Mouse (Mus musculus): ENCODE results near the gene Pgk2. TPM values are rescaled to one million over a fixed set of nuclear protein-coding genes. Genes with fewer than 3 reads are reported as not detected.
"Not testable (repeated sequence)": the region's sequence is repeated elsewhere in the genome, so short reads cannot be mapped to it uniquely, and the experiment has no call there.

The Pgk2 gene
- not detected in 2 replicates for polyA plus RNA-seq (2012; rRNA removed)

DNA sequence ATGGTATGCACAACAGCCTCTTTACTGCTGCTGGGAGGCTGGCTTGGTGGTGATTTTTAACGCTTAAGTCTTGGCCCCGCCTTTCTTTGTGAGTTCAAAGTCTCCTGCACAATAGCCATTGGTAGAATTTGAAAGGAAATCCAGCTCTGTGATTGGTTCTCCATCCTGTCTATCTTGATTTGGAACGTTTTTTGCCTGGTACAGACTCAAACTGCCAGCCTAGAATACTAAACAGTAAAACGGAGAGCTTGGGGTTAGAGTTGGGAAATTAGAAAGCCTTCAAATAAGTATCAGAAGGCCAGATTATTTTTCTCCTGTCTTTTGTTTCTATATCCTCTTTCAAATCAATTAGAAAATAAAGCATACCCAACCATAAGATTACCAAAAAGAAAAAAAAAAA is at the start of gene Pgk2:
Gene Pgk2 (minus strand): TSS at position 101 of the 400 bp plus-strand sequence.
- Histone ChIP-seq H3K27ac (ENCODE audit: insufficient read depth, low read length) (no peak within 1 kb of the TSS), H3K4me3 (replicated peaks; ENCODE audit: insufficient read depth, low read depth, low read length) (no peak within 1 kb of the TSS), H3K4me1 (ENCODE audit: control insufficient read depth, insufficient read depth, low read length) (no peaks in the 10 kb centered on the region), H3K27me3 (ENCODE audit: control insufficient read depth, insufficient read depth, low read length) (no peaks in the 10 kb centered on the region)
- no peak for TF ChIP-seq CTCF (IDR thresholded peaks at IDR 0.05; ENCODE audit: borderline replicate concordance, insufficient read depth, low read depth, low read length)
- no peak for TF ChIP-seq POLR2A (IDR thresholded peaks at IDR 0.05; ENCODE audit: borderline replicate concordance, insufficient read depth, low read length)
- WGBS = 72% methylated on average over 4 of the region's 4 CpGs
- no peak for DNase-seq

DNA sequence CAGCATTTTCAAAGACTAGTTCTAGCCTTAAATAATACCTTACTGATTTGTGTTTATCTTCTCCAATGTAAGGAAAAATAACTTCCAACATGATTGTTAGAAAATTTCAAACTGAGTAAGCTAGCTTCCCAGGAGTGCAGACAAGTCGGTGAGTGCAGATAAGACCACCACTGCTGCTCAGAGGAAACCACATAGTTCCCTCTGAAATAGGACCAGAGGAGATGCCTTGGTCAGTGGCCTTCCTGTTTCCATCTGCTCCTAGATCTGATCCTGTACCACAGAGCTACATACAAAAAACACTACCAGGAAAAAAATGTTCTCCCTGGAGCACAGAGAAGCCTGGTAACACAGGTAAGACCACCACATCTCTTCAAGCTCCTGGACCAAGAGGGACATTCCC is 44.0 kb upstream of the Pgk2 start:
- no peak for TF ChIP-seq POLR2A (IDR thresholded peaks at IDR 0.05; ENCODE audit: borderline replicate concordance, insufficient read depth, low read length)
- TF ChIP-seq CTCF (IDR thresholded peaks at IDR 0.05; ENCODE audit: borderline replicate concordance, insufficient read depth, low read depth, low read length) = no peak
- Histone ChIP-seq H3K27me3 (ENCODE audit: control insufficient read depth, insufficient read depth, low read length) (no peaks in the 10 kb centered on the region), H3K4me3 (replicated peaks; ENCODE audit: insufficient read depth, low read depth, low read length) (no peak overlapping the region), H3K4me1 (ENCODE audit: control insufficient read depth, insufficient read depth, low read length) (no peaks in the 10 kb centered on the region), H3K27ac (ENCODE audit: insufficient read depth, low read length) (no peak overlapping the region)
- WGBS = 84% methylated on average over 1 of the region's 1 CpGs
- DNase-seq = no peak

DNA sequence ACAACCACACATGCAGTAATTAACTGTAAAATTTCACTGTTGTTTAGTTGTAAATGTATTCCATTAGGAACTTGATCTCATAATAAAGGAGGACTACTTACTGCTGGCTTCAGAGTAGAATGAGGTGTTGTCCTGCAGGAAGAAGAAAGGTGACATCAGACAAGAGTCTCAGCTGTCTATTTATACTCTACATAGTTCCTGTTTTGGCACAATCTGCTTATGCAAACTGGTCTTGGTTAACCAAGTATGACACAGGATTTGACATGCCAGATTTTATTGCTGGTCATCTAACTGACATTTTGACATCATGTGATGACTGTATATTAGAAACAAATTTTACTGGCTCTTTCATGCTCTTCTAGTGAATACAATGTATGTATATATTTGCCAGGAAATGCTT is 33.7 kb upstream of the Pgk2 start, which contains the start of gene Crisp3:
Gene Crisp3 (minus strand): TSS at position 154 of the 400 bp plus-strand sequence.
- Histone ChIP-seq H3K27ac (ENCODE audit: insufficient read depth, low read length) (no peak within 1 kb of the TSS), H3K4me3 (replicated peaks; ENCODE audit: insufficient read depth, low read depth, low read length) (no peak within 1 kb of the TSS), H3K27me3 (ENCODE audit: control insufficient read depth, insufficient read depth, low read length) (no peaks in the 10 kb centered on the region), H3K4me1 (ENCODE audit: control insufficient read depth, insufficient read depth, low read length) (no peaks in the 10 kb centered on the region)
- TF ChIP-seq CTCF (IDR thresholded peaks at IDR 0.05; ENCODE audit: borderline replicate concordance, insufficient read depth, low read depth, low read length) (no peak), POLR2A (IDR thresholded peaks at IDR 0.05; ENCODE audit: borderline replicate concordance, insufficient read depth, low read length) (no peak)
- DNase-seq = no peak

DNA sequence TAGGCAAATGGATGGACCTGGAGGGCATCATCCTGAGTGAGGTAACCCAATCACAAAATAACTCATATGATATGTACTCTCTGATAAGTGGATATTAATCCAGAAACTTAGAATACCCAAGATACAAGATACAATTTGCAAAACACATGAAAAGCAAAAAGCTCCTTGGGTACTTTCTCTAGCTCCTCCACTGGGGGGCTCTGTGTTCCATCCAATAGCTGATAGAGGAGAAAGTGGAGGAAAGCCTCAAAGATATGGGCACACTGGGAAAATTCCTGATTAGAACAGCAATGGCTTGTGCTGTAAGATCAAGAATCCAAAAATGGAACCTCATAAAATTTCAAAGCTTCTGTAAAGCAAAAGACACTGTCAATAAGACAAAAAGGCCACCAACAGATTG is 6.6 kb downstream of the Pgk2 start:
- not testable (repeated sequence) for H3K4me1 ChIP-seq (ENCODE audit: control insufficient read depth, insufficient read depth, low read length); DNase-seq; H3K4me3 ChIP-seq (replicated peaks; ENCODE audit: insufficient read depth, low read depth, low read length); H3K27ac ChIP-seq (ENCODE audit: insufficient read depth, low read length); H3K27me3 ChIP-seq (ENCODE audit: control insufficient read depth, insufficient read depth, low read length)

DNA sequence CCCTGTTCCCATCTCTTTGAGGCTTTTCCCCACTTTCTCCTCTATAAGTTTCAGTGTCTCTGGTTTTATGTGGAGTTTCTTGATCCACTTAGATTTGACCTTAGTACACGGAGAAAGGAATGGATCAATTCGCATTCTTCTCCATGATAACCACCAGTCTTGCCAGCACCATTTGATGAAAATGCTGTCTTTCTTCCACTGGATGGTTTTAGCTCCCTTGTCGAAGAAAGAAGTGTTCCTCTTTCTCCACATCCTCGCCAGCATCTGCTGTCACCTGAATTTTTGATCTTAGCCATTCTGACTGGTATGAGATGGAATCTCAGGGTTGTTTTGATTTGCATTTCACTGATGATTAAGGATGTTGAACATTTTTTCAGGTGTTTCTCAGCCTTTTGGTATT is 18.2 kb downstream of the Pgk2 start:
- H3K4me3 ChIP-seq (replicated peaks; ENCODE audit: insufficient read depth, low read depth, low read length); H3K27me3 ChIP-seq (ENCODE audit: control insufficient read depth, insufficient read depth, low read length); H3K4me1 ChIP-seq (ENCODE audit: control insufficient read depth, insufficient read depth, low read length); DNase-seq; H3K27ac ChIP-seq (ENCODE audit: insufficient read depth, low read length): not testable (repeated sequence)
- WGBS = 78% methylated on average over 4 of the region's 4 CpGs

DNA sequence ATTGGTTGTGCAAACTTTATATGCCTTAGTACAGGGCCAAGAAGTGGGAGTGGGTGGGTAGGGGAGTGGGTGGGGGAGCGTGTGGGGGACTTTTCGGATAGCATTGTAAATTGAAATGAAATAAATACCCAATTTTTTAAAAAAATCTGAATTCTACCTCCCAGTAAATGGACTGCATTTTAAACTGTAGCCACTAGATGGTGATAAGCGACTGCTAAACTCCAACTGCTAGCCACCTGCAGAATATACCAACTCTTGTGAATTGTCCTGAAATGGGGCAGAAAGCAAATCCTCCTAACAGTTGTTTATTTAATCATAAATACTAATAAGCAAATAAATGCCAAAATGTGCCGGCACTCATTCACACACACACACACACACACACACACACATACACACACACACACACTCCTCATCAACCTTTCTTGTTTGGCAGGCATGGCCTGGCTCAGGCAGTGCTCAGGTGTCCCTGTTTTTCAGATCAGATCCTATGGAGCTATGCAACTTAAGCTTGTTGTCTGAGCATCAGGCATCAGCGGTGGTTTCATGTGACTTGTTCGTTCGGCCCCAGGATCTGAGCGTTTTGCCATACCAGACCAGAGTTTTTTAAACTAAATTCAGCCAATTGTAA is 50.6 kb downstream of the Pgk2 start:
- not testable (repeated sequence) for DNase-seq; H3K27ac ChIP-seq (ENCODE audit: insufficient read depth, low read length); H3K4me3 ChIP-seq (replicated peaks; ENCODE audit: insufficient read depth, low read depth, low read length); H3K27me3 ChIP-seq (ENCODE audit: control insufficient read depth, insufficient read depth, low read length); H3K4me1 ChIP-seq (ENCODE audit: control insufficient read depth, insufficient read depth, low read length)
- WGBS = 46% methylated on average over 8 of the region's 8 CpGs

Other genes starting within 250 kb of the Pgk2 start
- not detected in 2 replicates for gene AC192777.2, start 113.2 kb downstream of the Pgk2 start, polyA plus RNA-seq (2012; rRNA removed)
- not detected in 2 replicates for gene Crisp3, start 33.6 kb upstream of the Pgk2 start, polyA plus RNA-seq (2012; rRNA removed)
- 0.07 TPM in 1 of 2 replicates, not detected in the other for gene Crisp1, start 110.6 kb upstream of the Pgk2 start, polyA plus RNA-seq (2012; rRNA removed)